Mouse (Mus musculus): ENCODE results near the gene Immp2l. TPM values are rescaled to one million over a fixed set of nuclear protein-coding genes. Genes with fewer than 3 reads are reported as not detected.

Immp2l gene
- total RNA-seq, 2 experiments from 2014 or later: 28.8 to 42.1 TPM

GRCm38 (mm10) chr12:41314811-41315461 is 291.0 kb downstream of the Immp2l start:
- no peak for DNase-seq

GRCm38 (mm10) chr12:41315871-41316270 is 292.0 kb downstream of the Immp2l start:
- DNase-seq: no peak

- no peak for DNase-seq
Observed at GRCm38 (mm10) chr12:41316426-41316825, 292.5 kb downstream of the Immp2l start.

GRCm38 (mm10) chr12:41317431-41317830 is 293.5 kb downstream of the Immp2l start:
- no peak for DNase-seq

- DNase-seq: no peak
Observed at GRCm38 (mm10) chr12:41322018-41322417, 298.1 kb downstream of the Immp2l start.

- no peak for DNase-seq
Observed at GRCm38 (mm10) chr12:41324418-41324817, 300.5 kb downstream of the Immp2l start.

- no peak for DNase-seq
Observed at GRCm38 (mm10) chr12:41325756-41326155, 301.9 kb downstream of the Immp2l start.

GRCm38 (mm10) chr12:41330988-41331671 is 307.2 kb downstream of the Immp2l start:
- DNase-seq: no peak

- DNase-seq: no peak
Observed at GRCm38 (mm10) chr12:41345621-41346020, 321.7 kb downstream of the Immp2l start.

GRCm38 (mm10) chr12:41347494-41347893 is 323.6 kb downstream of the Immp2l start:
- no peak for DNase-seq

GRCm38 (mm10) chr12:41349386-41349785 is 325.5 kb downstream of the Immp2l start:
- DNase-seq: no peak

- DNase-seq: no peak
Observed at GRCm38 (mm10) chr12:41349814-41350213, 325.9 kb downstream of the Immp2l start.

- no peak for DNase-seq
Observed at GRCm38 (mm10) chr12:41351275-41351674, 327.4 kb downstream of the Immp2l start.

- DNase-seq: no peak
Observed at GRCm38 (mm10) chr12:41354857-41355256, 331.0 kb downstream of the Immp2l start.

- DNase-seq: no peak
Observed at GRCm38 (mm10) chr12:41356040-41356439, 332.1 kb downstream of the Immp2l start.

- DNase-seq: no peak
Observed at GRCm38 (mm10) chr12:41386685-41387084, 362.8 kb downstream of the Immp2l start.

GRCm38 (mm10) chr12:41394231-41394630 is 370.3 kb downstream of the Immp2l start:
- no peak for DNase-seq

GRCm38 (mm10) chr12:41401136-41401535 is 377.2 kb downstream of the Immp2l start:
- no peak for DNase-seq

GRCm38 (mm10) chr12:41401923-41402322 is 378.0 kb downstream of the Immp2l start:
- no peak for DNase-seq

GRCm38 (mm10) chr12:41409431-41409830 is 385.5 kb downstream of the Immp2l start:
- DNase-seq: peak; percentile 2

GRCm38 (mm10) chr12:41416635-41417034 is 392.7 kb downstream of the Immp2l start:
- no peak for DNase-seq

- DNase-seq: no peak
Observed at GRCm38 (mm10) chr12:41417099-41417498, 393.2 kb downstream of the Immp2l start.

- DNase-seq: no peak
Observed at GRCm38 (mm10) chr12:41417961-41418360, 394.1 kb downstream of the Immp2l start.

GRCm38 (mm10) chr12:41425101-41425679 is 401.3 kb downstream of the Immp2l start:
- DNase-seq: no peak

Measured in adrenal gland, postnatal 10 days (tissue).